Mouse (Mus musculus): ENCODE results near the gene Myo1d.

- TF ChIP-seq CTCF (conservative IDR thresholded peaks at IDR 0.05; ENCODE audit: insufficient read depth, insufficient read length, low read depth, low read length) = no peak
- TF ChIP-seq POLR2A (IDR thresholded peaks at IDR 0.05; ENCODE audit: low read depth, low read length) = no peak
These were observed 274.2 kb downstream of the Myo1d start for GRCm38 (mm10) chr11:80505581-80505980.

Data from kidney, adult 2 months (tissue).